Mouse (Mus musculus) cerebellum, adult 2 months (tissue): ENCODE measurements around the gene Rad51b.

Source experiments
- CTCF ChIP-seq: fragments of 200-500 bp; IDR thresholded peaks from 2 replicates; pipeline ENCODE4 v1.5.1; 2011; ENCODE audit warnings: low read depth, mild to moderate bottlenecking, control low read depth, low read length, moderate library complexity, borderline replicate concordance; ENCODE audit not compliant: insufficient read depth
- POLR2A ChIP-seq: fragments of 200-500 bp; IDR thresholded peaks from 2 replicates; pipeline ENCODE4 v1.6.1; 2011; ENCODE audit warnings: low read length, control low read depth, borderline replicate concordance; ENCODE audit not compliant: insufficient read depth

- TF ChIP-seq CTCF (no peak), POLR2A (no peak)
Observed at GRCm38 (mm10) chr12:79629945-79630850, 333.1 kb downstream of the Rad51b start.
